Mouse (Mus musculus) embryonic facial prominence, embryonic 10.5 days (tissue): ENCODE results near the gene Nectin3. TPM values are rescaled to one million over a fixed set of nuclear protein-coding genes. Genes with fewer than 3 reads are reported as not detected.

Source experiments
- DNase-seq: peaks from one replicate; pipeline ENCODE4 v3.0.0-alpha.2; 2017; ENCODE audit warnings: low spot score
- H3K27ac ChIP-seq: fragments of 300-500 bp; sonication (generic); replicated peaks from 2 replicates; pipeline ENCODE4 v1.5.1; 2016; ENCODE audit warnings: mild to moderate bottlenecking
- H3K27me3 ChIP-seq: fragments of 300-500 bp; sonication (generic); replicated peaks from 2 replicates; pipeline ENCODE4 v1.6.1; 2016; ENCODE audit warnings: low read depth, mild to moderate bottlenecking; ENCODE audit not compliant: poor library complexity, severe bottlenecking
- H3K36me3 ChIP-seq: fragments of 300-500 bp; sonication (generic); replicated peaks from 2 replicates; pipeline ENCODE4 v1.6.1; 2016; ENCODE audit warnings: mild to moderate bottlenecking, moderate library complexity
- H3K4me1 ChIP-seq: fragments of 300-500 bp; sonication (generic); 2 replicates; pipeline ENCODE4 v1.6.1; 2016
- H3K4me3 ChIP-seq: fragments of 300-500 bp; sonication (generic); 2 replicates; pipeline ENCODE4 v1.5.1; 2016; ENCODE audit warnings: mild to moderate bottlenecking, moderate library complexity
- H3K9me3 ChIP-seq: fragments of 300-500 bp; sonication (generic); 2 replicates; pipeline ENCODE4 v1.6.1; 2016; ENCODE audit warnings: mild to moderate bottlenecking
- WGBS: fragments of 180-500 bp; shearing (Covaris S2); methylation state at CpG from one replicate; pipeline ENCODE4 v1.1.7; 2016; 5-methylcytosine and 5-hydroxymethylcytosine counted together
- polyA plus RNA-seq: library from polyadenylated mRNA; unstranded; fragments of >200 nt; fragmentation: Nextera tagmentation; extraction: Ambion mirVana; gene quantifications from 2 replicates; pipeline ENCODE4 v1.2.1, GENCODE M21; 2016

The Nectin3 gene
- 37.0 and 42.8 TPM in 2 replicates for polyA plus RNA-seq

DNA sequence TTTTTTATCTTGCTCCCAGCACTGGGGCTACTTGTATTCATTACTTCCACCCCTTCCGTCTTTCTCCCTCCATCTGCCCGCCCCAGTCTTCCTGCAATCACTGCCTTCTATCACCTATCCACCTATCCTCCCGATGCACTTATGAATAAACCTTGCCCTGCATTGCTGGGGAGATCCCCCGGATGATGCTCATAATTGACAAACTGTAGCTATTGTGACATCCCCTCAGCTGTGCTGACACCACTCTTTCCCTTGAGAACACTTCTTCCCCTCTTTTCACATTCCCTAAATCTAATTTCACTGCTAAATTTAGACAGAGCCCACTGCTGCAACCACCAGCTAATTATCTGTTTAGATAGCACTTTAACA lies at the start of gene Nectin3:
Gene Nectin3, minus strand, starts transcription at position 105 of the 369 bp plus-strand sequence.
- no peaks in the 10 kb centered on the region for H3K36me3 ChIP-seq
- H3K9me3 ChIP-seq = no peaks in the 10 kb centered on the region
- H3K4me1 ChIP-seq = peaks cover 29% of the 10 kb centered on the region
- H3K27me3 ChIP-seq = 0 out of 2 replicates have a peak, but pooled peaks cover 6% of the 10 kb centered on the region
- H3K27ac ChIP-seq = peak within 1 kb of the TSS; percentile 99
- 3% methylated on average over 4 of the region's 4 CpGs for WGBS
- DNase-seq = no peak
- peak within 1 kb of the TSS; percentile 93 for H3K4me3 ChIP-seq

DNA sequence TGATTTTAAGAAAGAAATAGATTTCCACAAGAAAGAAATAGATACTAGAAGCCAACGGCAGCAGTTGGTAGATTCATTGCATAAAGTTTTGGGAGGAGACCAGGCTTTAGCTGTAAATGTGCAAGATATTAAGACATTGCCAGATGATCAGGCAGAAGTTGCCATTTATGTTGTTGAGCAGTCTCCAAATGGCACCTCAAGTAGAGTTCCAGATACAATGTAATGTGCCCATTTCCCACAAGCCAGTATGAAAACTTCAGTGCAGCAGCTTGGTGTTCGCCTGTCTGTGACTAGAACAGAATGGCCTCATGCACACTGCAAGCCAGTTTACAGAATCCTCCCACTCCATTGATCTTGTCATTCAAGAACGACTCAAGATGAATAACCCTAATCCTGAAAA lies 39.8 kb upstream of the Nectin3 start:
- Histone ChIP-seq H3K27ac (no peak overlapping the region), H3K4me1 (no peaks in the 10 kb centered on the region), H3K27me3 (no peaks in the 10 kb centered on the region), H3K4me3 (no peak overlapping the region), H3K36me3 (no peaks in the 10 kb centered on the region), H3K9me3 (no peaks in the 10 kb centered on the region)
- WGBS = 91% methylated on average over 3 of the region's 3 CpGs
- DNase-seq = no peak

DNA sequence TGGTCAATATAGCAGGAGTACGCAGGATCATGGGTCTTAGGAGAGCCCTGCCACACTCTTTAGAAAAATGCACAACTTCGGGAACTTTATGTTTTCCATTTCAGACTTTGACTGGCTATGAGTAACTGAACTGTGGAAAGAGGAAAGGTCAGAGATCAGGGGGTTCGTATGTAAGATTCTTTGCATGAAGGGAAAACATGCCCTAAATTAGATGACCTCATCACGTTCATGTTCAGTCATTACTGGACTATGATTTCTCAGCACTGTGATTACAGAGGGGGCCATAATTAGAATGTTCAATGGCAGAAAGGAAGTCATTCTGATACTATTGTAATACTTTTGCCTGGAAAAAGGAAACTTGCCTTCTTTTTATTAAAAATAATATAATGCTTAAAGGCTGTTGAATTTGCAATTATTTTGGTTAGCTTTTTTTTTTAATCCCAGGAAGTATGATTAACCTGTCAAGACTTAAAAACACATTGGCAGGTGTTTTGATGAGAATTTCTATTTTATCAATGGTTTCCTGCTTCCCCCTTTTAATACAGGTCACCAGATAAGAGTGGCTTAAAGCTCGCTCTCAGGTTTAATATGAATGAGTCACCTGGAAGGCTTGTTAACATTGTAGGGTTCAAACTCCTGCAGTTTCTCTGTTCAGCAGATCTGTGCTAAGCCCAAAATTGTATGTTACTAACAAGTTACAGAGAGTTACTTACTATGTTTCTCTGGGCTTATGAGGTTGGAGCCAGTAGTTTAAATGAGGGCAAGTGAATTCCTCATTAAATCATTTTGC lies 34.3 kb upstream of the Nectin3 start:
- no peaks in the 10 kb centered on the region for H3K9me3 ChIP-seq
- no peaks in the 10 kb centered on the region for H3K27me3 ChIP-seq
- H3K27ac ChIP-seq = no peak overlapping the region
- WGBS = 85% methylated on average over 5 of the region's 5 CpGs
- H3K4me3 ChIP-seq = no peak overlapping the region
- no peak for DNase-seq
- no peaks in the 10 kb centered on the region for H3K4me1 ChIP-seq
- no peaks in the 10 kb centered on the region for H3K36me3 ChIP-seq

DNA sequence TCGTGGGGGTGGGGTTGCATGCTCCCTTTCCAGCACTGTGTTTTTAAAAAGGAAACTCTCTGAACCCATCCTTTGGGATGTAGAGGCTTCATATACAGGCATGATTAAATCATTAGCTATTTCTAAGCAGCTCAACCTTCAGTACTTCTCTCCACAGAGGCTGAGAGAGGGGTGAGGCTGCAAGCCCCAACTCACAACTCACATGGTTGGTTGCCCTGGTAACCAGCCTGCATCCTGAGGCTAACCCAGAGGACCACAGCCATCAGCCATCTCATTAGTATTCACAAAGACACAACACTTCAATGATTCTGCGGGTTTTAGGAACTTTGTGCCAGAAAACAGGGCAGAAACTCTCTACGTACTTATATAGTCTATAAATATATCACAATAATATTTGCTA lies 32.7 kb upstream of the Nectin3 start:
- no peak overlapping the region for H3K27ac ChIP-seq
- H3K36me3 ChIP-seq = no peaks in the 10 kb centered on the region
- no peaks in the 10 kb centered on the region for H3K27me3 ChIP-seq
- H3K4me3 ChIP-seq = no peak overlapping the region
- H3K4me1 ChIP-seq = no peaks in the 10 kb centered on the region
- no peaks in the 10 kb centered on the region for H3K9me3 ChIP-seq
- DNase-seq = no peak
- 72% methylated on average over 3 of the region's 3 CpGs for WGBS

DNA sequence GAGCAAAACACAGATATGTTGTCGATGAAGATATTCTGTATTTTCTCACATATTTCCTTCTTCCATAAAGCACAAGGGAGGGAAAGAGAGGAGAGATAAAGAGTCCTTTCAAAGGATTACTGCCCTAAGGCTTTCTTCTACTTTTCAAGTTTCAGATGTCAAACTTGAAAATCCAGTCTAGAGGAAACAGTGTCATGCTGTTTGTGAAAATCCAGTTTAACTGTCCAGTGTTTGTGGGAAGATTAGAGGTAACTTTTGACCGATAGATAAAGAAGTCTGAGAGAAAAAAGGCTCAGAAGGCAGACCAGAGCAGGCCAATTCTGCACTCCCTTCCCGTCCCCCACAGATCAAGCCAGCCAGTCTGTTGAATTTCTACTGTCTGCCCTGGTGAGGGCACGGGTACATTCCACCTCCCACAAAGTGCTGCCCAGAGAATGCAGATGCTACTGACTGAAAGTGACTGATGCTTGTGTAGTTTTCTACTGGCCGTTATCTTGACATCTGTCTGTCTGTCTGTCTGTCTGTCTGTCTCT lies 22.6 kb upstream of the Nectin3 start:
- no peaks in the 10 kb centered on the region for H3K36me3 ChIP-seq
- H3K27ac ChIP-seq = no peak overlapping the region
- no peaks in the 10 kb centered on the region for H3K9me3 ChIP-seq
- 49% methylated on average over 5 of the region's 5 CpGs for WGBS
- H3K4me3 ChIP-seq = no peak overlapping the region
- no peak for DNase-seq
- no peaks in the 10 kb centered on the region for H3K27me3 ChIP-seq
- no peaks in the 10 kb centered on the region for H3K4me1 ChIP-seq

DNA sequence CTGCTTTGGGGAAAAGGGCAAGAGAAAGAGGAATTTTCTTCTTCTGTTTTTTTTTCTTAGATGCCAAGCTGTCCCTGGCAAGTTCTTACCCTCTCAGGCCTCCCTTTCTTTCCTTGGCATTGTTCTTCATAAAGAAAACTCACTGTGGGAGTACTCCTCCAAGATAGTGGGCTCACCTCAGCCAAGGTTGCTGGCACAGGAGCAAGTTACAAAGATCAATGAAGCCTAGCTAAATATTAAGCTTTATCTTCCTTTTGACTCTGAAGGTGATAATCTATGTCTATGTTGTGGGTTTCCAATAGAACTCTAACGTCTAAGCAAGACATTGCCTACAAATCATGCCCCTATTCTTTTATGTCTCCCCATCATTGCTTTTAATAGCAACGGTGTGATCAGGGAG lies 21.3 kb upstream of the Nectin3 start:
- Histone ChIP-seq H3K27ac (no peak overlapping the region), H3K4me1 (no peaks in the 10 kb centered on the region), H3K9me3 (no peaks in the 10 kb centered on the region), H3K27me3 (no peaks in the 10 kb centered on the region), H3K36me3 (no peaks in the 10 kb centered on the region), H3K4me3 (no peak overlapping the region)
- no peak for DNase-seq
- WGBS = 95% methylated on average over 2 of the region's 2 CpGs

DNA sequence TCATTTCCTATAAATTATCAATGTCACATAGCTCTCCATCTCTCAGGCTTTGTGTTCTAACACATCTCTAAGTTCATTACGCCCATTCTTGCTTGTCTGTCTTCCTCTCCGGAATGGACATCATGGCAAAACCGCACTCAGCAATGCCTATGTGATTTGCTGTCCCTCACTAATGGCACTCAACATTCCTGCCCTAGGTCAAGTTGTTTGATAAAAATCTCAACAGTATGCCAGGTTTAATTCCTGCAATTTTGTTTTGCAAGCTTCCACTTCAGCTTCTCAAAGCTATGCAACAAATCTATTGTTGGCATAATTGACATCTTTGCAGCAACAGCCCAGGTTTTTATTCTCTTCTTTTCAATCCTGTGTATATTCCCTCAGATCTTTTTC lies 9.6 kb upstream of the Nectin3 start:
- no peaks in the 10 kb centered on the region for H3K27me3 ChIP-seq
- no peak overlapping the region for H3K4me3 ChIP-seq
- no peak overlapping the region for H3K27ac ChIP-seq
- 82% methylated on average over 3 of the region's 3 CpGs for WGBS
- H3K9me3 ChIP-seq = no peaks in the 10 kb centered on the region
- no peaks in the 10 kb centered on the region for H3K36me3 ChIP-seq
- H3K4me1 ChIP-seq = peaks cover 6% of the 10 kb centered on the region
- DNase-seq = no peak

DNA sequence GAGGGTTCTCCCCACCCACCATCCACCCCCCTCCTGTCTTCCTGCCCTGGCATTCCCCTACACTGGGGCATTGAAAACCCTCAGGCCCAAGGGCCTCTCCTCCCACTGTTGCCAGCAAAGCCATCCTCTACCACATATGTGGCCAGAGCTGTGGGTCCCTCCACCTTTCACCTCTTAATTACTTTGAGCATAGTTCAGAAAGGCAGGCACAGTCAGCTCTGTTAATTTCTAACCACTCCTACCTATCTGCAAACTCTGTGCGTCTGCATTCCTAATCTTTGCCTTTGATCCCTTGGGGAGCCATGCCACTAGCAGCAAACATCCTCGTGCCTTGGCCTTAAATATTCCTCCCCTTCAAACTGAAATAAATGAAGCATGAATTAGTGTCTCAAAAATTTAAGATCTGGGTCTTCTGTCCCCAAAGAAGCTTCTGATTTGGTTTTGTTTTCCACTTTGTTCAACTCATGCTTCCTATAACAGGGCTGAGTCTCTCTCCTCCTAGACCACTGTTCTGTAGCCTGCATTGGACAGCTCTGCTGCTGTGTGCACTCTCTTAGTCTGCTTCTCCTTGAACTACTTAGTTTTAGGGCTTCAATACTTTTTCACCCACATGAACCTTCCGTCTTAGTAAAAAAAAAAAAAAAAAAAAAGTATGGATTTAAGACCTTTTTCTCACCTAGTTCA lies 9.1 kb upstream of the Nectin3 start:
- Histone ChIP-seq H3K27ac (no peak overlapping the region), H3K4me1 (peaks cover 7% of the 10 kb centered on the region), H3K27me3 (no peaks in the 10 kb centered on the region), H3K9me3 (no peaks in the 10 kb centered on the region), H3K36me3 (no peaks in the 10 kb centered on the region), H3K4me3 (no peak overlapping the region)
- DNase-seq = no peak
- WGBS = 53% methylated on average over 3 of the region's 3 CpGs

DNA sequence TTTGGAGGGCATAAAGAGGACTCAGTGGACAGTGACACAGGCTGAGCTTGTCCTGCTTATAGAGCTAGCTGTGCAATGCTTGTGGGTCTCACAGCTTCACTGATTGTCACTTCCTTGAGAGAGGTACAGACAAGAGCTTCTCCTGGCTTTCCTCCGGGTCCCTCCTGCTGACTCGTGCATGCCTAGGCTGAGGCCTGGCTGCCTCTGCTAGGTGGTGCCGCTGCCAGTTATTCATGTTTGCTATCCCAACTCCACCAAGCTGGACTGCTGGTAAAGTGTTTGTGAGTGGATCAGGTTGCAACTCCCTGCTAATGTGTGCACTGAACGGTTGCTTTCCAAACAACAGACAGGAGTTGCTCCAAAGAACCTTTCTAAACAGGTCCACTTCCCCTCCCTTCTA lies 5.7 kb upstream of the Nectin3 start:
- no peak for DNase-seq
- no peak overlapping the region for H3K27ac ChIP-seq
- H3K4me3 ChIP-seq = no peak overlapping the region
- 78% methylated on average over 4 of the region's 4 CpGs for WGBS
- H3K27me3 ChIP-seq = 0 out of 2 replicates have a peak, but pooled peaks cover 6% of the 10 kb centered on the region
- peaks cover 9% of the 10 kb centered on the region for H3K4me1 ChIP-seq
- H3K36me3 ChIP-seq = no peaks in the 10 kb centered on the region
- no peaks in the 10 kb centered on the region for H3K9me3 ChIP-seq

DNA sequence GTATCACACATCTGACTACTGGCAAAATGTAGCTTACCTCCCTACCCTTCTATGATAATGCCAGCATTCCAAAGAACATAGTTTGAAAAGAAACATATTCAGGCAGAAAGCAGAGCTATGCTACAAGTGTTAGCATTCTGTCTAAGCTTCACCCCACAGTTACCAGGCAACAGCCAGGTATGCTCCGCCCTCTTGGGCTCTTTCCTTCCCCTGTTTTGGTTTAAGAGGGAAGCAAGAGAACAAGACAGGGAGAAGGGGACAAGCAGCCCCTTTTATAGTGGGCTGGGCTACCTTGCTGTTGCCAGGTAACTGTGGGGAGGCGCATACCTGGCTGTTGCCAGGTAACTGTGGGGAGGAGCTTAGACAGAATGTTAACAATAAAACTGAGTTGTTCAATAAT lies 4.0 kb upstream of the Nectin3 start:
- Histone ChIP-seq H3K36me3 (no peaks in the 10 kb centered on the region), H3K27me3 (0 out of 2 replicates have a peak, but pooled peaks cover 6% of the 10 kb centered on the region), H3K9me3 (no peaks in the 10 kb centered on the region), H3K27ac (no peak overlapping the region), H3K4me1 (peaks cover 21% of the 10 kb centered on the region), H3K4me3 (no peak overlapping the region)
- 74% methylated on average over 2 of the region's 2 CpGs for WGBS
- DNase-seq = no peak

DNA sequence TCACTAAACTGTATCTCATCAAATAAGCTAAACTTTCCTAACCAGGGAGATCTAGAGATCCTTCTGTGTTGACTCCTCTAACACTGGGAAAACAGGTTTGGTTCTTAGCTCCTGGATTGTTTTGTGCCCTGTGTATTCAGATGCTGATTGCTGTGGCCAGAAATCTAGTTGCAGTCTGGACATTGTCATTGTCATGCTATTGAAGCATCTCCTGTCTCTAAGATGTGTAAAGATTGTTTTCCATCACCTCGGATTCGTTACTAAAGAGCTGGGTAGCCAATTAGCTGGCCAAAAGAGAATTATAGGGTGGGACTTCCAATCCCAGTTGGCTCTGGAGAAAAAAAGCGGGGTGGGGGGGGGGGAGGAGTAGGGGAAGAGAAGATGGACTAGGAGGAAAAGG lies 2.4 kb upstream of the Nectin3 start:
- no peak for DNase-seq
- WGBS = 40% methylated on average over 3 of the region's 3 CpGs
- Histone ChIP-seq H3K36me3 (no peaks in the 10 kb centered on the region), H3K27me3 (0 out of 2 replicates have a peak, but pooled peaks cover 6% of the 10 kb centered on the region), H3K9me3 (no peaks in the 10 kb centered on the region), H3K4me3 (no peak overlapping the region), H3K4me1 (peaks cover 18% of the 10 kb centered on the region), H3K27ac (no peak overlapping the region)

DNA sequence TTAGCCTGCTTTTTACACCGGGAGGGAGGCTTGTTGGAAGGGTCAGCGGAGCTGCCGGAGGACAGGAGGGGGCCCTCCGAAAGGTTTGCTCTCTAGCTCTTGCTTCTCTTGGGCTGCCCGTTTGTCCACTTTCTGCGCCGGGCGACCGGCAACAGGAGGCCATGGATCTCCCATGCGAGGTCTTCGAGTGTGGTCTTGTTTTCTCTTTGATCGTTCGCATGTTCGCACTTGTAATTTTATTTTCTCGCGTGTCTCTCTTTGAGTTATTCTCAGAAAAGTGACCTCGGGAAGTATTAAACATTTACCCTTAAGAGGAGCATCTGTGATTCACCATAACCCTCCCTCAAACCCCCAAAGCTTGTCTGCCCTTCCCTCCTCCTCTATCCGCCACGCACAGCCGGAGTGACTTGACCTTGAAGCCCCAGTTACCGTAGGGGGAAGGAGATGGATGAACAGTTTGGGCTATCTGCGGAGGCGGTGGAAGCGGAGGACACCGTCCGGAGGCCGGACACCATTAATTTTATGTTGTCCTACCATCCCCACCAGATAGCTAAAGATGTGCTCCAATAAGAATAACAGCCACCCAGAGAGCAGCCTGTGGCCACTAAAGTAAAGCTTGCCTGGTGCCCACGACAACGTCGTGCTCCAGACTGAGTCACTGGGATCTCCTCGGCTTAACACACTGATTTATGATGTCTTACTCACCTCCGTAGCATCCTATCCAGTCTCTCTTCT lies 472 bp downstream of the Nectin3 start:
- Histone ChIP-seq H3K27ac (peak overlapping the region; percentile 99), H3K27me3 (0 out of 2 replicates have a peak, but pooled peaks cover 6% of the 10 kb centered on the region), H3K4me3 (peak overlapping the region; percentile 93), H3K4me1 (peaks cover 31% of the 10 kb centered on the region), H3K9me3 (no peaks in the 10 kb centered on the region), H3K36me3 (no peaks in the 10 kb centered on the region)
- WGBS = 1% methylated on average over 32 of the region's 32 CpGs
- DNase-seq = peak; percentile 39
